Mouse (Mus musculus): Measurements from ENCODE around the gene Tgif2. TPM values are rescaled to one million over a fixed set of nuclear protein-coding genes. Genes with fewer than 3 reads are reported as not detected.
"Not testable (repeated sequence)": the region's sequence is repeated elsewhere in the genome, so short reads cannot be mapped to it uniquely, and the experiment has no call there.

Gene Tgif2
- total RNA-seq, 1 experiment from 2014 or later = 5.9 TPM

GRCm38 (mm10) chr2:156864481-156864880 lies 24.7 kb downstream of the Tgif2 start:
- no peak for ATAC-seq (replicated peaks; ENCODE audit: insufficient number of reproducible peaks, low FRiP score, low TSS enrichment, poor library complexity, severe bottlenecking)

GRCm38 (mm10) chr2:156868994-156869393 lies 29.2 kb downstream of the Tgif2 start:
- no peak for ATAC-seq (replicated peaks; ENCODE audit: insufficient number of reproducible peaks, low FRiP score, low TSS enrichment, poor library complexity, severe bottlenecking)

GRCm38 (mm10) chr2:156869554-156869953 lies 29.7 kb downstream of the Tgif2 start:
- no peak for ATAC-seq (replicated peaks; ENCODE audit: insufficient number of reproducible peaks, low FRiP score, low TSS enrichment, poor library complexity, severe bottlenecking)

GRCm38 (mm10) chr2:156870519-156870918 lies 30.7 kb downstream of the Tgif2 start:
- no peak for ATAC-seq (replicated peaks; ENCODE audit: insufficient number of reproducible peaks, low FRiP score, low TSS enrichment, poor library complexity, severe bottlenecking)

GRCm38 (mm10) chr2:156873629-156874028 lies 33.8 kb downstream of the Tgif2 start:
- 0 out of 2 replicates have a peak, but pooled peaks have one; percentile 49 for ATAC-seq (replicated peaks; ENCODE audit: insufficient number of reproducible peaks, low FRiP score, low TSS enrichment, poor library complexity, severe bottlenecking)

GRCm38 (mm10) chr2:156874047-156874759 lies 34.4 kb downstream of the Tgif2 start:
- ATAC-seq (replicated peaks; ENCODE audit: insufficient number of reproducible peaks, low FRiP score, low TSS enrichment, poor library complexity, severe bottlenecking) = no peak

GRCm38 (mm10) chr2:156874760-156875510 lies 35.1 kb downstream of the Tgif2 start:
- no peak for ATAC-seq (replicated peaks; ENCODE audit: insufficient number of reproducible peaks, low FRiP score, low TSS enrichment, poor library complexity, severe bottlenecking)

GRCm38 (mm10) chr2:156877726-156878125 lies 37.9 kb downstream of the Tgif2 start:
- ATAC-seq (replicated peaks; ENCODE audit: insufficient number of reproducible peaks, low FRiP score, low TSS enrichment, poor library complexity, severe bottlenecking) = peak; percentile 63; the same call in 1 of the 2 replicates

- ATAC-seq (replicated peaks; ENCODE audit: insufficient number of reproducible peaks, low FRiP score, low TSS enrichment, poor library complexity, severe bottlenecking) = no peak
Observed at GRCm38 (mm10) chr2:156879541-156879940, 39.7 kb downstream of the Tgif2 start.

- no peak for ATAC-seq (replicated peaks; ENCODE audit: insufficient number of reproducible peaks, low FRiP score, low TSS enrichment, poor library complexity, severe bottlenecking)
Observed at GRCm38 (mm10) chr2:156882431-156883001, 42.7 kb downstream of the Tgif2 start.

- no peak for ATAC-seq (replicated peaks; ENCODE audit: insufficient number of reproducible peaks, low FRiP score, low TSS enrichment, poor library complexity, severe bottlenecking)
Observed at GRCm38 (mm10) chr2:156884396-156885211, 44.8 kb downstream of the Tgif2 start.

- ATAC-seq (replicated peaks; ENCODE audit: insufficient number of reproducible peaks, low FRiP score, low TSS enrichment, poor library complexity, severe bottlenecking) = not testable (repeated sequence)
Observed at GRCm38 (mm10) chr2:156885666-156886065, 45.9 kb downstream of the Tgif2 start.

- no peak for ATAC-seq (replicated peaks; ENCODE audit: insufficient number of reproducible peaks, low FRiP score, low TSS enrichment, poor library complexity, severe bottlenecking)
Observed at GRCm38 (mm10) chr2:156886084-156886631, 46.4 kb downstream of the Tgif2 start.

- peak; percentile 34; the same call in 1 of the 2 replicates for ATAC-seq (replicated peaks; ENCODE audit: insufficient number of reproducible peaks, low FRiP score, low TSS enrichment, poor library complexity, severe bottlenecking)
Observed at GRCm38 (mm10) chr2:156887017-156887416, 47.2 kb downstream of the Tgif2 start, which contains the start of gene Sla2. Gene Sla2 (minus strand): TSS chr2:156887192.

- no peak for ATAC-seq (replicated peaks; ENCODE audit: insufficient number of reproducible peaks, low FRiP score, low TSS enrichment, poor library complexity, severe bottlenecking)
Observed at GRCm38 (mm10) chr2:156888490-156888889, 48.7 kb downstream of the Tgif2 start.

- ATAC-seq (replicated peaks; ENCODE audit: insufficient number of reproducible peaks, low FRiP score, low TSS enrichment, poor library complexity, severe bottlenecking) = no peak
Observed at GRCm38 (mm10) chr2:156892240-156892639, 52.4 kb downstream of the Tgif2 start.

- no peak for ATAC-seq (replicated peaks; ENCODE audit: insufficient number of reproducible peaks, low FRiP score, low TSS enrichment, poor library complexity, severe bottlenecking)
Observed at GRCm38 (mm10) chr2:156892821-156893220, 53.0 kb downstream of the Tgif2 start.

- ATAC-seq (replicated peaks; ENCODE audit: insufficient number of reproducible peaks, low FRiP score, low TSS enrichment, poor library complexity, severe bottlenecking) = no peak
Observed at GRCm38 (mm10) chr2:156894496-156895265, 54.9 kb downstream of the Tgif2 start.

Data from monocyte, adult 5-6 weeks (primary cell).